Mouse (Mus musculus) thymus, postnatal 36 days (tissue): ENCODE data around the gene Cpne5.
"Not testable (repeated sequence)": the region's sequence is repeated elsewhere in the genome, so short reads cannot be mapped to it uniquely, and the experiment has no call there.

ENCODE experiments used
- DNase-seq, 2 experiments: peaks; one replicate each; pipeline ENCODE4 v3.0.0; 2022; ENCODE audit warnings: mixed read lengths in 2 of 2

Gene Cpne5

GRCm38 (mm10) chr17:29237772-29238420 lies at the start of gene Cpne5:
Cpne5 (minus strand) TSS chr17:29238167.
- DNase-seq = no peak

- DNase-seq = no peak
Measured at GRCm38 (mm10) chr17:29282216-29282952, 44.4 kb upstream of the Cpne5 start.

DNA sequence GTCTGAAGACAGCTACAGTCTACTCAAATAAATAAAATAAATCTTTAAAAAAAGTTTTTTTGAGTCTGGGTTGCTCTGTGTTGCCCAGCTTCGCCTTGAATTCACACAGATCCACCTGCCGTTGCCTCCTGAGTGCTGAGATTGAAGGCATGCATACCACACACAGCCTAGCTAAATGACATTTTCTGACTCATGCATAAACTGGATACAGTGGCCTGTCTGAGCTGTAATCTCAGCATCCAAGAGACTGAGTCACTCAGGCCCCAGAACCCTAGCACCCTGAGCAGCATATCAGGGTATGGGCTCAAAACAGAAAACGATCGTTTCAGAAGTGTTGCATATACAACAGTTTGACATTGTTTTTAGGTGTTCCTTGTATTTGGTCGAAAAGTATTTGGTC lies 43.6 kb upstream of the Cpne5 start:
- no peak for DNase-seq

- peak; percentile 81 to 84 for DNase-seq
Measured at GRCm38 (mm10) chr17:29280422-29280821, 42.5 kb upstream of the Cpne5 start.

DNA sequence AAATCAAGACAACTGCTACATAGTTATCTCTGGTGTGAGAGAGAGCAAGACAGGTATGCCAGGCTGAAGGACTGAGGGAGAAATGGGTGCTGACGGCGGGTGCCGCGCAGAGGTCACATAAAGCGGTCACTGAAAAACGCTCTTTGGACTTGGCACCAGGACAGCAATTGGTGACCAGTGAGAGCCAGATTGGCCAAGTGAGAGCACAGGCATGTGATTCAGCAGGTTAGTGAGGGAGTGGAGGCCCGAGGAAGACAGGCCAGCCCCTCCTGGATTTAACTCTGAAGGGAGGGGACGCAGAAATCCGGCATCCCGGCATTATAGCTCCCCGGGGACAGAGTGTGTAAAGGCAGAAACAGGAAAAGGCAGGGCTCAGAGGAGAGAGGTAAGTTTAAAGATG lies 35.9 kb upstream of the Cpne5 start:
- no peak for DNase-seq

GRCm38 (mm10) chr17:29273156-29273555 lies 35.2 kb upstream of the Cpne5 start:
- no peak for DNase-seq

GRCm38 (mm10) chr17:29270148-29270698 lies 32.3 kb upstream of the Cpne5 start:
- DNase-seq = no peak

DNA sequence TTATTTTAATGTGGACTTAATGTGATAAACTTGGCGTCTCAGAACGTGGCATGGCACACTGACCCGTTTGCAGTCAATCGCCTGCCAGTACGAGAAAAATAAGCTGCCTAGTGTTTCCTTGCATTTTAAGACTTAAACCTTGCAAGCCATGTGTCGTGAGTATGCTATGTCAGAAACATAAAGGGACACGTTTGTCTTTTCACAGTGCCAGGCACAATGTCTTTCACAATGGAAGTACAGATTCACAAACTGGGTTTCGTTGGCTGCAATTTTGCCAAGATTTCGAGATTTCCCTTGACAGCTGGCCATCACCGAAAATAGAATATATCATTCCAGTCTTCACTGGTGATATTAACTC lies 31.4 kb upstream of the Cpne5 start:
- no peak for DNase-seq

DNA sequence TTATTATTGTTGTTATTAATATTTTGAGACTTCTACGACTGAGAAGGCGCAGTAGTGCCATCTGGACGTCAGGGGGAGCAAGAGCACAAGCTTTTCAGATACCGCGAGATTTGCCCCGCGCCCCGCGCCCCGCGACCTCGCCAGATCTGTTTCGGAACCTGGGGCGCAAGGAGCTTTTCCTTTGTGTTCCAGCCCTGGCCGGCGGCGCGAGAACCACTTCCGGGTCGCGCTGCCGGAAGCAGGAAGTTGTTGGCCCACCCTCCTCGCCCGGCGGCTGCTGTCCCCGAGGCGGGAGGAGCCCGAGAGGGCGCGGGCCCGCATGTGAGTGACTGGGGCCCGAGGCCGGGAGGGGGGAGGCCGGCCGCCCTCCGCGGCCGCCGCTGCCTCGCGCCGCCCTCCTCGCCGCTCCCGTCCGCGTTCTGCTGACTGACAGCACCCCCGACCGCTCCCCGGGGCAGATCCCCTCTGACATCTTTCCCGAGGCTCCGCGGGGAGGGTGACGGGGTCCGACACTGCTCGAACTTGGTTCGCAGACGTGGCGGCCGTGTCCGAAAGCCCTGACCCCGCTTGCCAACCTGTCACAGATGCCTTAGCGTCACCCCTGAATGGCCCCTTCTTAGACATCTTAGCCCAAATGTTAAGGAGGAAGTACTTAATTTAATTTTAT lies 30.8 kb upstream of the Cpne5 start, which contains the start of gene BC004004:
Gene BC004004, plus strand, starts transcription at position 107 of the 667 bp plus-strand sequence.
- peak; percentile 92 to 95 for DNase-seq

- no peak for DNase-seq
Measured at GRCm38 (mm10) chr17:29267931-29268681, 30.1 kb upstream of the Cpne5 start.

GRCm38 (mm10) chr17:29267040-29267439 lies 29.1 kb upstream of the Cpne5 start:
- DNase-seq = not testable (repeated sequence)

DNA sequence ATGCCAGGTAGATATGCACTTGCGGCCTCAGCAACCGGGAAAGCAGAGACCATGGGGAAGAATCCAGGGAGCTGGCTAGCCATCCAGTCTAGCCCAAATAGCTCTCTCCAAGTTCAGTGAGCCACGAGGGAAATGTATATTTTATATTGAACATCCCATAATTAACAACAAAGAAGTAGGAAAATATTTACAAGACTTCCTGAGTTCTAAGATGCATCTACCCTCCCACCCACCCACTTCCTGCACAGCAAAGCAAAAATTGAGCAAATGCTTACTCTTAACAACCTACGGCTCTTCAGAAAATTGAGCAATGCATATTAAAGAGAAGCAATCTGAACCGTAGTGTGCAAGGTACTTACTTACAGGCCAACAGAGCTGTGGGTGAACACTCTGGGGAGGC lies 26.8 kb upstream of the Cpne5 start:
- DNase-seq = no peak

DNA sequence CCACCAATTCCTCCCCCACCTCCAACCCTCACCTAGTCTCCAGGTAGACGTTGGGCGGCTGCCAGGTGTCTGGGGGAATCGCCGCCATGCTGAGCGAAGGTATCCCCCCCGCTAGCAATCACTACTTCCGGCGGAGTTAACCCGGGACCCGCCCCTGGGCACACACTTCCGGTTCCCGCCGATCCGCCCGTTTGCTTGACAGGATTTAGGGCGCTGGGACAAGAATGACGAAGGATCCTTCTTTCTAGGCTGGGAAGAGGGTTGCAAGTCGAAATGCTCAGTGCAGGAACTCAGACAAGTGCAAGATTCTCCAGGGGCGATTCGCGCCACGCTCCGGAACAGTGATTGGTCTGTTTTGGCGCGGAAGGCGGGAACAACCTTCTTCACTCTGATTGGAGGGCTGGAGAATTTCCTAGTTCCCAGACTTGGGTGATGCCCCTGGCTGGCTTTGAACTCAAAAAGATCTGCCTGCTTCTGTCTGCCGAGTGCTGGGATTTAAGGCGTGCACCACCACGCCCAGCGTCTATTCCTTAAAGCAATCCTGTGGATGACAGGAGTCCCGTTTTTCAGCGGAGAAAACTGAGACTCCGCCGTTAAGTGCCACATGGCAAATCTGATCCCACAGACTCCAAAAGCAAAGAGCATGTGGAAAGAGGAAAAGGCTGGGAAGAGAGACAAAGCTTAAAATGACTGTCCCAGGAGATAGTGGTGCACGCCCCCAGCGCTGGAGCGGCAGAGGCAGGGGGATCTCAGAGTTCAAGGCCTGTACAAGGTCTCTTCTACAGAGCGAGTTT lies 26.1 kb upstream of the Cpne5 start, which contains the start of gene Ppil1:
Gene Ppil1, minus strand, starts transcription at position 347 of the 794 bp plus-strand sequence.
- peak; percentile 82 to 83 for DNase-seq

- no peak for DNase-seq
Measured at GRCm38 (mm10) chr17:29263417-29263816, 25.4 kb upstream of the Cpne5 start.

DNA sequence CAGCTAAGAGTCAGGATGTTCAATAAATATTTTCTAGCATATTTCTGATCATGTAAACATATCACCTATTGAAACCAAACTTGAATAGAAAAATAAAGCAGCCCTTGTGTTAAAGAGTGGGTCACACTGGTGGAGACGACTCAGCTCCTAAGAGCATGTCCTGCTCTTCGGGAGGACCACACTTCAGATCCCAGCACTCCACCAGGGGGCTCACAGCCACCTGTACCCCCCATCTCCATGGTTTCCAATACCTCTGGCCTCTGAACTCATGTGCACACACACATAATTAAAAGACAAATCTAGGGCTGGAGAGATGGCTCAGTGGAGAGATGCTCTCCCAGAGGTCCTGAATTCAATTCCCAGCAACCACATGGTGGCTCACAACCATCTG lies 24.3 kb upstream of the Cpne5 start:
- DNase-seq = no peak

DNA sequence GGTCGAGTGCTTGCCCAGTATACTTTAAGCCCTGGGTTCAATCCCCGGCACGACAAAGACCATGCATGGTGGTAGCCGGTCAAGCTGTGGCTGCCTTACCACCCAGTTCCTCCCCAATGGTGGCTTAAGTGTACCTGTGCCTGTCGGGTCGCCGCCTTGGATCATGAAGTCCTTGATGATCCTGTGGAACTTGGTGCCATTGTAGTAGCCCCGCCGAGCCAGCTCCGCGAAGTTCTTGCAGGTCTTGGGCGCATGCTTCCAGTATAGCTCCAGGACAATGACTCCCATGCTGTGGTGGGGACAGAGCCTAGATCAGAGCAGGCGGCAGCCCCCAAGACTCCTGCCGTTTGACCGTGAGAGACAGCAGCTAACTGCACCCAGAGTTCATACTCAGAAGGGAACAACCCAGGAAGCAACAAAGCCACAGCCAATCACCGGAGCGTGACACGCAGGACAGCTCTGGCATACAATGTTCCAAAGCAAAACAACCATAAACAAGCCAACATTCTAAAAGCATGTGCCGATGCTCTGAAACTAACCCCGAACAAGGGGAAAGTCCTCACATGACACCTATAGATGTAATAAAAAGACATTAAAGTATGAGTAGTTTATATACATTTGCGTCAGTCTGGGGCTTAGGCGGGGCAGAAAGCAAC lies 23.8 kb upstream of the Cpne5 start:
- no peak for DNase-seq

DNA sequence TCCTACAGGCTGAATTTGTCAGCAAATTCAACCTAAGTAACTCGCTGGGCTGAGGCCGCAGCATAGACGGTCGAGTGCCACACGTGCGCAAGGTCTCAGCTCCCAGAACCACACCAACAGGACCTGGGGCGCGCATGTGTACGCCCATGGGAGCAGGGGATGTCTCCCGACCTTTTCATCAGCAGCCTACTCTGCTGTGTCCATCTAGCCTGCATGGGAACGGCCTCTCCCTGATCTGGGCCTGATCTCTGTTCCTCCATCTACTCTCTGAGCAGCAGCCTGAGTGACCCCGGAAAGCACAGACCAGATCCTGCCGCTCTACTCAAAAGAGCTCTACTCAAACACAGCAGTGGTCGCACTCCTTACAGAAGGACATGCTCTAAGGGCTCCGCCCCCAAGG lies 22.5 kb upstream of the Cpne5 start:
- DNase-seq = no peak

DNA sequence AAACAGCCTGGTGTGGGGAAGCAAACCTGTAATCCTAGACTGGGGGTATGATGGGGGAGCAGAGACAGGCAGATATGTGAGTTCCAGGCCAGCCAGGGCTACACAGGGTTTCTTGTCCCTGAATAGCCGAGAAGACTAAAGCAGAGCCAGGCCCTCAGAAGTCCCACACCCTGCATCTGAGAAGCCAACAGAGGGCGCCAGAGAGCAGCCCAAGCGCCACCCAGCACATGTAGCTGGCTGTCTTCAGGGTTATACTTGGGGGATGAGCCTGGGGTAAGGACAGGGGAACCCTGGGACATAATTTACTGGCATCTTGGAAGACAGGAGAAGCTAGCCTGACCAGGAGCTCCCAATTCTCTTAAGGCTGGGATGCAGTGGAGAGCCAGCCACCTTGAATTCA lies 21.5 kb upstream of the Cpne5 start:
- peak; percentile 76 to 79 for DNase-seq

- DNase-seq = no peak
Measured at GRCm38 (mm10) chr17:29258921-29259320, 21.0 kb upstream of the Cpne5 start.

GRCm38 (mm10) chr17:29258025-29258558 lies 20.1 kb upstream of the Cpne5 start:
- DNase-seq = no peak

- DNase-seq = no peak
Measured at GRCm38 (mm10) chr17:29257001-29257511, 19.1 kb upstream of the Cpne5 start.
